ENCODE assay signal across 18 mouse cellular contexts in the genomic region with DNA sequence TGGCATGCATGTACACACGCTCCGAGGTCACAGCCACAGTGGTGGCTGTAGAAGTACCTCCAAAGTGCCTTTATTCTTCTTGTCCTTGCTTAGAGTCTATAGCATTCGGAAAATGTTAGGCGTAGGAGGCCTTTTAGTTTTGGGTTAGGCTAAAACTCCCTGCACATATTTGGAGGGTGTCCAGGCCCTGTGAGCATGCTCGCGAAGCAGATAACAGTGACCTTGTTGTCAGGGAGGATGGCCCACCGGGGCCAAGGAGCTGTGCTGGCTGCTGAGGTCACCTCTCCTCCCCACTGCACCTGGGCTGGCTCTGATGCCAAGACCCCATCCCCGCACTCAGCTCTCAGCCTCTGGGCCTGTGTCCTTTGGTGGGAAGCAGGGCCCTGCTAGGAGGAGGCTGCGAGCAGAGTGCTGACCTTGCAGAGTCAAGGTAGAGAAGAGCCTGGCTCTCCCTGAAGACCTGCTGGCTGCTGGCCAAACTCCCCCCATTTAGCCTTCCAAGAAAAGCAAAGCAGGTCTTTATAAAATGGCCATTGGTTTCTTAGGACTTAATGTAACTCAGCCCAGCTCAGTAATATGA.
DNase-seq lines count a peak whose midpoint lies in the region; ATAC-seq and TF ChIP-seq lines count a peak whose summit lies in the region.
"Had no signal": no experiment of that assay in that cellular context is flagged by ENCODE, and none has a peak within 500 bp of the region (broad histone marks: within the 10 kb centered on the region; RNA-seq: fewer than 3 reads in every experiment).

No protein-coding gene starts in this region.

- H3K27ac ChIP-seq in heart, embryonic 13.5 days (replicated peaks): peak overlapping the region; percentile 84
- no peak overlapping the region for H3K27ac ChIP-seq in lung, embryonic 14.5 days (ENCODE audit: low read depth)
- H3K27ac ChIP-seq: embryonic facial prominence, embryonic 12.5 days; forebrain, embryonic 10.5 days; liver, embryonic 13.5 days had no signal

- peak overlapping the region; percentile 64 for H3K9ac ChIP-seq in heart, embryonic 13.5 days
- H3K9ac ChIP-seq in lung, embryonic 14.5 days: no peak overlapping the region
- H3K9ac ChIP-seq: embryonic facial prominence, embryonic 12.5 days; liver, embryonic 13.5 days had no signal

- H3K27me3 ChIP-seq in heart, embryonic 13.5 days (replicated peaks): no peaks in the 10 kb centered on the region
- H3K27me3 ChIP-seq in lung, embryonic 14.5 days (ENCODE audit: insufficient read depth, low read length): no peaks in the 10 kb centered on the region
- H3K27me3 ChIP-seq: embryonic facial prominence, embryonic 12.5 days; liver, embryonic 13.5 days had no signal

- peaks cover 84% of the 10 kb centered on the region for H3K4me1 ChIP-seq in heart, embryonic 13.5 days
- no peaks in the 10 kb centered on the region for H3K4me1 ChIP-seq in lung, embryonic 14.5 days (ENCODE audit: insufficient read depth)
- H3K4me1 ChIP-seq: embryonic facial prominence, embryonic 12.5 days had no signal

- H3K9me3 ChIP-seq in heart, embryonic 13.5 days: no peaks in the 10 kb centered on the region
- H3K9me3 ChIP-seq in lung, embryonic 14.5 days (ENCODE audit: low read depth, low read length): no peaks in the 10 kb centered on the region
- H3K9me3 ChIP-seq: embryonic facial prominence, embryonic 12.5 days; forebrain, embryonic 10.5 days; liver, embryonic 13.5 days had no signal

- 0 out of 2 replicates have a peak, but pooled peaks have one; percentile 17 for ATAC-seq in heart, embryonic 13.5 days (ENCODE audit: extremely low read depth, insufficient number of reproducible peaks, low FRiP score, low TSS enrichment)
- ATAC-seq in lung, embryonic 14.5 days (ENCODE audit: insufficient read depth): peak; percentile 38; the same call in 1 of the 2 replicates
- ATAC-seq: CD4-positive, CD25-positive, alpha-beta regulatory T cell, adult 4 months had no signal

- H3K4me2 ChIP-seq in heart, embryonic 13.5 days: peak overlapping the region; percentile 21; the same call in 1 of the 2 replicates
- no peak overlapping the region for H3K4me2 ChIP-seq in lung, embryonic 14.5 days
- H3K4me2 ChIP-seq: embryonic facial prominence, embryonic 12.5 days; liver, embryonic 13.5 days; midbrain, embryonic 11.5 days had no signal

- DNase-seq in heart, adult 8-10 months (ENCODE audit: low spot score): no peak
- DNase-seq in lung, embryonic 14.5 days: no peak
- DNase-seq in lung, postnatal 36 days: no peak
- peak; percentile 58 for DNase-seq in heart, postnatal 4 days
- peak; percentile 92 for DNase-seq in testis, postnatal 10 days (ENCODE audit: low spot score)
- DNase-seq in layer of hippocampus, postnatal 14 days (ENCODE audit: low spot score in 2 of 2): no peak
- DNase-seq in cerebellum, postnatal 25 days: no peak
- DNase-seq: cerebellum, adult 9-11 months; liver, embryonic 13.5 days; lung, postnatal 10 days; right cerebral cortex, postnatal 25 days; thymus, postnatal 25 days had no signal

- WGBS in heart, embryonic 13.5 days: 41% methylated on average over 9 of the region's 9 CpGs
- WGBS in lung, embryonic 14.5 days: 71% methylated on average over 9 of the region's 9 CpGs

- no peak overlapping the region for H3K4me3 ChIP-seq in heart, embryonic 13.5 days
- no peak overlapping the region for H3K4me3 ChIP-seq in lung, embryonic 14.5 days (ENCODE audit: low read depth, low read length)
- H3K4me3 ChIP-seq: embryonic facial prominence, embryonic 12.5 days; forebrain, embryonic 10.5 days; liver, embryonic 13.5 days; myocyte had no signal

- no peak for TF ChIP-seq CTCF in lung, embryonic 14.5 days (IDR thresholded peaks at IDR 0.05; ENCODE audit: low read depth)

- H3K36me3 ChIP-seq in heart, embryonic 13.5 days: no peaks in the 10 kb centered on the region
- H3K36me3 ChIP-seq in lung, embryonic 14.5 days (ENCODE audit: insufficient read depth): no peaks in the 10 kb centered on the region
- H3K36me3 ChIP-seq: embryonic facial prominence, embryonic 12.5 days; forebrain, embryonic 10.5 days; liver, embryonic 13.5 days had no signal

Comparison
In these comparisons a context has a peak if more than half of its experiments do, and no peak if none do; other contexts are left out.
1. DNase-seq: peak in heart, postnatal 4 days (single experiment) and testis, postnatal 10 days (single experiment); none in heart, adult 8-10 months (single experiment), lung, embryonic 14.5 days (single experiment), lung, postnatal 36 days (single experiment), layer of hippocampus, postnatal 14 days (0 of 2) and cerebellum, postnatal 25 days (0 of 2).